Mouse (Mus musculus) bone marrow macrophage, adult 2 months (primary cell): Measurements from ENCODE around the gene Gpx1. TPM values are rescaled to one million over a fixed set of nuclear protein-coding genes. Genes with fewer than 3 reads are reported as not detected.

Source experiments
- H3K27ac ChIP-seq: 2 replicates; pipeline ENCODE4 v1.5.1; 2012; ENCODE audit warnings: low read depth, low read length; ENCODE audit not compliant: insufficient read depth
- H3K4me1 ChIP-seq: 2 replicates; pipeline ENCODE4 v1.6.1; 2012; ENCODE audit warnings: low read length; ENCODE audit not compliant: control insufficient read depth, insufficient read depth
- H3K4me3 ChIP-seq: 2 replicates; pipeline ENCODE4 v1.5.1; 2012; ENCODE audit warnings: mild to moderate bottlenecking, low read length, moderate library complexity; ENCODE audit not compliant: insufficient read depth
- CTCF ChIP-seq: IDR thresholded peaks from 2 replicates; pipeline ENCODE4 v1.5.1; 2012; ENCODE audit warnings: low read depth, mild to moderate bottlenecking, low read length, moderate library complexity
- POLR2A ChIP-seq: IDR thresholded peaks from 2 replicates; pipeline ENCODE4 v1.6.1; 2012; ENCODE audit warnings: mild to moderate bottlenecking, low read depth, low read length, borderline replicate concordance
- polyA plus RNA-seq: library from polyadenylated mRNA; stranded (reverse); fragments of >200 nt; gene quantifications from 2 replicates; pipeline ENCODE4 v1.2.4, GENCODE M21; 2012; ENCODE audit not compliant: missing spikeins, insufficient read depth, insufficient read length

Gpx1 gene
- polyA plus RNA-seq = 531 and 533 TPM in 2 replicates

DNA sequence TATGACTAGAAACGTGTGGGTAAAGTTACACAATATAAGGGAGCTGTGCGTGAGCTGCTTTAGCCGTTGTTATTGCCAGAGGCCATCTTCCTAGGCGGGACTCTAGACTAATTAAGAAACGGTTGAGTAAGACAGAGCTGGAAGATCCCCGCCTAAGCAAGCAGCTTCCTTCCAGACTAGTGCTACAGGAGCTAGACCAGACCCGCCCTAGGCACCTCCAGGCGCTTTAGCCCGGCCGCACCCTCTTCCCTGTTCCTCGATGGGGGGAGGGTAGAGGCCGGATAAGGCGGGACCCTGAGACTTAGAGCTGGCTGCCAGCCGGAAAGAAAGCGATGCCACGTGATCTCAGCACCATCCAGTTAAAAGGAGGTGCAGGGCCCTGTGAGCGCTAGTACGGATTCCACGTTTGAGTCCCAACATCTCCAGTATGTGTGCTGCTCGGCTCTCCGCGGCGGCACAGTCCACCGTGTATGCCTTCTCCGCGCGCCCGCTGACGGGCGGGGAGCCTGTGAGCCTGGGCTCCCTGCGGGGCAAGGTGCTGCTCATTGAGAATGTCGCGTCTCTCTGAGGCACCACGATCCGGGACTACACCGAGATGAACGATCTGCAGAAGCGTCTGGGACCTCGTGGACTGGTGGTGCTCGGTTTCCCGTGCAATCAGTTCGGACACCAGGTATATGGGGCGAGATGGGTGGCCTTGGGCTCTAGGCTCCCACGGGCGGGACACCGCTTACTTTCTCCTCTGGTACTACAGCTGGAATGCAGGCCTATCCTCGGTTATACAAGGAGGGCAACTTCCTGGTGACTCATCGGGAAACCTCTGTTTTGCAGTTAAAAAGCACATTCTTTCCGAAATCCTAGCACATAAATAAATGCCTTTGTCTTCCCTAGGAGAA is at the start of gene Gpx1:
Gene Gpx1, plus strand, starts transcription at position 18 of the 896 bp plus-strand sequence.
- TF ChIP-seq POLR2A (peak; percentile 91; the same call in 1 of the 2 replicates), CTCF (no peak)
- H3K4me3 ChIP-seq = peak within 1 kb of the TSS; percentile 91
- peaks cover 38% of the 10 kb centered on the region for H3K4me1 ChIP-seq
- H3K27ac ChIP-seq = peak within 1 kb of the TSS; percentile 91

GRCm38 (mm10) chr9:108289347-108289746 is 49.4 kb upstream of the Gpx1 start:
- Histone ChIP-seq H3K4me1 (peaks cover 4% of the 10 kb centered on the region), H3K4me3 (no peak overlapping the region), H3K27ac (no peak overlapping the region)
- no peak for TF ChIP-seq POLR2A
- TF ChIP-seq CTCF = no peak

- Histone ChIP-seq H3K4me3 (peak within 1 kb of the TSS; percentile 78), H3K4me1 (peaks cover 4% of the 10 kb centered on the region), H3K27ac (peak within 1 kb of the TSS; percentile 8; the same call in 1 of the 2 replicates)
- TF ChIP-seq CTCF (no peak), POLR2A (no peak)
Observed at GRCm38 (mm10) chr9:108290016-108290750, 48.5 kb upstream of the Gpx1 start, which contains the start of gene Nicn1. TSS of gene Nicn1 (plus strand) at chr9:108290429.

DNA sequence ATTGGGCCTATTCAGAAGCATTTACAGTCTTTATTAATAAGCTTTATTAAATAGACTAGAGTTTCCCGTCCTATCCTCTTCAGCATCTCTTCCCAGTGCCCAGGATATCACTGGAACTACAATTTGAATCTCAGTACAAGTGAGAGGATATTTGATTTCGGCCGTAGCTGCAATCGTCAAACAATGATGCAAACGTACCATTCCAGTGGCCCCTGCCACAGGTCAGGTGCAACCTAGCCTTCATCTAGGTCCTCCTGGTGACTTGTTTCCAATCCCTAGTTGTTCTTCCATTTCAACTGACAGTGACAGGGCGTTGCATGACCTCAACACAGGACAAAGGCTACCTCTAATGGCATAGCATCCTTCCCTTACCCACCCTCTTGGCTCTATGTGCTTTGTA is 47.9 kb upstream of the Gpx1 start:
- H3K4me1 ChIP-seq = peaks cover 4% of the 10 kb centered on the region
- peak overlapping the region; percentile 78 for H3K4me3 ChIP-seq
- H3K27ac ChIP-seq = no peak overlapping the region
- no peak for TF ChIP-seq CTCF
- no peak for TF ChIP-seq POLR2A

DNA sequence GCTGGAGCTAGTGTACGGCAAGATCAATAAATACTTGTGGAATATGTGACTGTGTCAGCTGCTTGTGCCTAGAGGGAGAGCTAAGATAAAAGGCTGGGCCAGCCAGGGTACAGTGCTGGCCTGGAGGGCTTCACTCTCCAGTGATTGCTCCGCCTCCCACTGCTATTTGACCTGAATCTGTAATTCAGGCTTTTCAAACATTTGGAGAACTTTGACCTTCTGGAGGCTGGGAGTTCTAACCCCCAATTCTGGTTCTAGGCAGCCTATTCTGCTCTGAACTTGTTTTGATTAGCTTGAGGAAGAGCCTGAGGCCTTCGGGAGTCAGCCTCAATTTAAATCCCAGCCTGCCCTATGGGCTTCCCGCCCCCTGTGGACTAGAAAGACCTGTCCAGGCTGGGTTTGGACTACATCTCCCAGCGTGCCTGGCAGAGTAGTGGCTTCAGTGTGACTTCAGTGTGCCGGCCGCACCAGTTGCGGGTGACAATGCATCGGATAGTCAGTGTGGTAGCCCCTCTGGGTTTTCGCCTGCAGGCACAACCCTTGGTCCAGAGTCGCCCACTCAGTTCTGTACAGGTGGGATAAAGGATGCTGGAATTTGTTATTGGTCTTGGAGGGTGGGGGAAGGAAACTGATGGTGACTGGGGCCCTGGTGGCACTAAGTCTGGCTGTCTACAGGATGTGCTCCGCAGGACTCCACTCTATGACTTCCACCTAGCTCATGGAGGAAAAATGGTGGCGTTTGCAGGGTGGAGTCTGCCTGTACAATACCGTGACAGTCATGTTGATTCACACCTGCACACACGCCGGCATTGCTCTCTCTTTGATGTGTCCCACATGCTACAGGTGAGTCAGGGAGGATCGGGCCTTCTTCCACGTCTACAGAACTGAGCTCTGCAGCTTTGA is 42.0 kb upstream of the Gpx1 start, which contains the start of gene Amt:
Gene Amt, plus strand, starts transcription at position 401 of the 903 bp plus-strand sequence.
- no peak within 1 kb of the TSS for H3K4me3 ChIP-seq
- TF ChIP-seq CTCF (no peak), POLR2A (no peak)
- H3K4me1 ChIP-seq = no peaks in the 10 kb centered on the region
- H3K27ac ChIP-seq = no peak within 1 kb of the TSS

DNA sequence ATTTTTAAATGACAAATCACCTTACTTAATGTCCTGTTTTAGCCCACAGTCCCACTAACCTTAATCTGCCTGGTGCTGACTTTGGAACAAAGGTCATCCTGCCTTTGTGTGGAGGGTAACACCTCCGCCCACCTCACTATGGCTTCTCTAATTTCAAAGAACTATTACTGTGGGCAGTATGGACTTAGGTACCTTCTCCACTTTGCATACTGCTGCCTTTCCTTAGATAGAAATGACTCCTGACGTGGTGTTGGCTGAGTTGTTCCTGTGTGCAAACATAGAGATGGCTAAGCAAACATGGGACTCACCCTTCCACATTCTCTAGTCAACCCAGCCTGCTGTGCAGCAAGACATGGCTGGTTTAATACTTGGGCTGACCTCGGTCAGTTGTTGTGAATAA is 36.9 kb upstream of the Gpx1 start:
- H3K4me1 ChIP-seq = peaks cover 8% of the 10 kb centered on the region; the same call in 1 of the 2 replicates
- no peak overlapping the region for H3K4me3 ChIP-seq
- TF ChIP-seq CTCF = no peak
- no peak for TF ChIP-seq POLR2A
- no peak overlapping the region for H3K27ac ChIP-seq

DNA sequence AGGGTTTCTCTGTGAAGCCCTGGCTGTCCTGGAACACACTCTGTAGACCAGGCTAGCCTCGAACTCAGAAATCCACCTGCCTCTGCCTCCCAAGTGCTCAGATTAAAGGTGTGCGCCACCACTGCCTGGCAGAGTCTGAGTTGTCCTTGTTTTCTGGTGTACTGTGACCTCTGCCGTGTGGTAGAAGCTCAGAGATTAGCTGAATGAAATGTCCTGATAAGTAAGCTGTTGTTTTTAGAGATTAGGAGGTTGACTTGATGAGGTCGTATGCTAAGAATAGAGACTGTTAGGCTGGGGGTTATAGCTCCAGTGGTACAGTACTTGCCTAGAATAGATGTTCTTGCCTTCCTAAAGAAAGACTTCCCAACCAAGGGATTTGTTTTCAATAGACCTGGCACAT is 34.0 kb upstream of the Gpx1 start:
- Histone ChIP-seq H3K4me1 (peaks cover 15% of the 10 kb centered on the region), H3K27ac (no peak overlapping the region), H3K4me3 (peak overlapping the region; percentile 90)
- no peak for TF ChIP-seq POLR2A
- no peak for TF ChIP-seq CTCF

DNA sequence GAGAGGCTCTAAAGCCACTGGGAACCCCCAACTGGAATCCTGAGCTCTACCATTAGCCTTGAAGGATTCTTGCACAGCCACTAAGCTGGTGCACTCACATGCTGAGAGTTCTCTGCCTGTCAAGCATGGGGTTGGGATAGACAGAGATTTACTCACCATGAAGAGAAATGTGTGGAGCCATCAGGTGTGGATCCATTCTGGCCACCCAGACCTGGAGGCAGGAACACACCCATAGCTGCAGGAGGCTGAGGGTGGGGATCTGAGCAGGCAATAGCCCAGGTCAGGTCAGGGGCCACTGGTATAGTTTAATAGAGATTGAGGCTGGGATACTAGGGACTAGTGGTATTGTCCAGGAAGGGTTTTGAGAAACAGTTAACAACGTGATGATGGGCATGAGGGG is 33.5 kb upstream of the Gpx1 start:
- TF ChIP-seq CTCF (no peak), POLR2A (no peak)

DNA sequence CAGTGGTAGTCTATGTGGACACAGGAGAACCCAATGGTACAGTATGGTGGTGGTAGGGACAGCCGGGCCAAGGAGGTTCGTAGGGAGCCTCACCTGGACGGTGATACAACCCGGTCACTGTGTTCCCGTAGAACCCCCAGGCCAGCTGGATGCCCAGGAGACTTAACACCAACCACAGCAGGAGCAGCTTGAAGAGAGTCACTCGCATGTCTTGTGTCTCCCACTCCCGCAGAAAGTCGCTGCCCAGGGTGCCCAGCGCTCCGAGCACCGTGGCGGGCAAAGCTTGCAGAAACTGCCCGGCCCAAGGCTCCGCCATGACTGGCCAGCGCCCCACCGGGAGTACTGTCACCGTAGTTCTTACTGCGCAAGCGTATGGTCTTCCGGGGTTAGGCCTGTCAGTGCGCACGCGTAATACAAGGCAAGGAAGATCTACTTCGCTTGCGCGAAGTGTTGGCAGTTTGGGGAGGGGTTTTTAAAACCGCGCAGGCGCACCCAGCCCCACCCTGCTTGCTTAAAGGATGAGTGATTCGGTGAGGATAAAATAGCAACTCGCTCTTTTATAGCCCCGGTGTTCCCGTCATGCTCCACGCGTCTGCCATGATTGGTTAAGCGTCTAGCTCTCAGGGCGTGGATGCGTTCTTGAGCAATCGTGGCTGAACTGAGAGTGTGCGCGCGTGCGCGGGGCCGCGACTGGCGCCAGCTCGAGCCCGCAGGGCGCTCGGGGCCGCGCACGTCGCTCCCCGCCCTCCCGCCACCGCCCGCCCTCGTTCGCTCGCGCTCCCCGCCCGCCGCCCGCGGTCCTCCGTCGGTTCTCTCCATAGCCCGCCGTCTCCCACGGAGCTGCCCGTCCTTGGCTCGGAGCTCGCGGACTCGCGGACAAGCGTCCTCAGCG is 32.8 kb upstream of the Gpx1 start, which contains the start of the genes Rhoa and Tcta:
Gene Rhoa, plus strand, starts transcription at position 501 of the 892 bp plus-strand sequence.
Gene Tcta, minus strand, starts transcription at position 532 of the 892 bp plus-strand sequence.
- peak within 1 kb of the TSS; percentile 99 for H3K27ac ChIP-seq
- H3K4me3 ChIP-seq = peak within 1 kb of the TSS; percentile 94
- peaks cover 15% of the 10 kb centered on the region for H3K4me1 ChIP-seq
- 0 out of 2 replicates have a peak, but pooled peaks have one; percentile 78 for TF ChIP-seq POLR2A
- no peak for TF ChIP-seq CTCF

More for the DNA sequence above, 33.5 kb upstream of the Gpx1 start:
- Histone ChIP-seq H3K27ac (peak overlapping the region; percentile 80), H3K4me1 (peaks cover 15% of the 10 kb centered on the region), H3K4me3 (peak overlapping the region; percentile 90)
